Mouse (Mus musculus): ENCODE results near the gene Tcf15. TPM values are rescaled to one million over a fixed set of nuclear protein-coding genes. Genes with fewer than 3 reads are reported as not detected.

The Tcf15 gene
- total RNA-seq, 2 experiments from 2014 or later, result 0.12 TPM; not detected in 1

GRCm38 (mm10) chr2:152166257-152166656 is 22.9 kb downstream of the Tcf15 start:
- no peak for ATAC-seq (replicated peaks; ENCODE audit: poor library complexity)

- peak; percentile 20; the same call in 1 of the 2 replicates for ATAC-seq (replicated peaks; ENCODE audit: poor library complexity)
These were observed 24.5 kb downstream of the Tcf15 start for GRCm38 (mm10) chr2:152167851-152168290.

GRCm38 (mm10) chr2:152169377-152169776 is 26.0 kb downstream of the Tcf15 start:
- no peak for ATAC-seq (replicated peaks; ENCODE audit: poor library complexity)

- ATAC-seq (replicated peaks; ENCODE audit: poor library complexity), result no peak
These were observed 31.5 kb downstream of the Tcf15 start for GRCm38 (mm10) chr2:152174861-152175260.

- ATAC-seq (replicated peaks; ENCODE audit: poor library complexity), result no peak
These were observed 33.3 kb downstream of the Tcf15 start for GRCm38 (mm10) chr2:152176659-152177058.

GRCm38 (mm10) chr2:152177162-152177805 is 33.9 kb downstream of the Tcf15 start:
- 0 out of 2 replicates have a peak, but pooled peaks have one; percentile 48 for ATAC-seq (replicated peaks; ENCODE audit: poor library complexity)

GRCm38 (mm10) chr2:152177806-152178170 is 34.4 kb downstream of the Tcf15 start:
- no peak for ATAC-seq (replicated peaks; ENCODE audit: poor library complexity)

GRCm38 (mm10) chr2:152178345-152178744 is 35.0 kb downstream of the Tcf15 start:
- no peak for ATAC-seq (replicated peaks; ENCODE audit: poor library complexity)

- ATAC-seq (replicated peaks; ENCODE audit: poor library complexity), result no peak
These were observed 35.9 kb downstream of the Tcf15 start for GRCm38 (mm10) chr2:152179301-152179700.

- ATAC-seq (replicated peaks; ENCODE audit: poor library complexity), result no peak
These were observed 37.0 kb downstream of the Tcf15 start for GRCm38 (mm10) chr2:152180323-152180722.

- ATAC-seq (replicated peaks; ENCODE audit: poor library complexity), result peak; percentile 78
These were observed 43.8 kb downstream of the Tcf15 start for GRCm38 (mm10) chr2:152187132-152187531.

GRCm38 (mm10) chr2:152189213-152189612 is 45.9 kb downstream of the Tcf15 start:
- no peak for ATAC-seq (replicated peaks; ENCODE audit: poor library complexity)

- no peak for ATAC-seq (replicated peaks; ENCODE audit: poor library complexity)
These were observed 46.3 kb downstream of the Tcf15 start for GRCm38 (mm10) chr2:152189640-152190039.

GRCm38 (mm10) chr2:152190161-152190560 is 46.8 kb downstream of the Tcf15 start:
- ATAC-seq (replicated peaks; ENCODE audit: poor library complexity), result no peak

GRCm38 (mm10) chr2:152192591-152193345 is 49.4 kb downstream of the Tcf15 start:
- peak; percentile 53 for ATAC-seq (replicated peaks; ENCODE audit: poor library complexity)

GRCm38 (mm10) chr2:152193346-152193710 is 50.0 kb downstream of the Tcf15 start:
- ATAC-seq (replicated peaks; ENCODE audit: poor library complexity), result no peak

- peak; percentile 47 for ATAC-seq (replicated peaks; ENCODE audit: poor library complexity)
These were observed 51.2 kb downstream of the Tcf15 start for GRCm38 (mm10) chr2:152194586-152194985.

GRCm38 (mm10) chr2:152196896-152197295 is 53.5 kb downstream of the Tcf15 start:
- ATAC-seq (replicated peaks; ENCODE audit: poor library complexity), result no peak

- ATAC-seq (replicated peaks; ENCODE audit: poor library complexity), result peak; percentile 94
These were observed 53.9 kb downstream of the Tcf15 start for GRCm38 (mm10) chr2:152197301-152197712.

Measured in megakaryocyte progenitor cell, adult 5-6 weeks (primary cell).